Mouse (Mus musculus): Measurements from ENCODE around the gene Tbc1d22a.

DNA sequence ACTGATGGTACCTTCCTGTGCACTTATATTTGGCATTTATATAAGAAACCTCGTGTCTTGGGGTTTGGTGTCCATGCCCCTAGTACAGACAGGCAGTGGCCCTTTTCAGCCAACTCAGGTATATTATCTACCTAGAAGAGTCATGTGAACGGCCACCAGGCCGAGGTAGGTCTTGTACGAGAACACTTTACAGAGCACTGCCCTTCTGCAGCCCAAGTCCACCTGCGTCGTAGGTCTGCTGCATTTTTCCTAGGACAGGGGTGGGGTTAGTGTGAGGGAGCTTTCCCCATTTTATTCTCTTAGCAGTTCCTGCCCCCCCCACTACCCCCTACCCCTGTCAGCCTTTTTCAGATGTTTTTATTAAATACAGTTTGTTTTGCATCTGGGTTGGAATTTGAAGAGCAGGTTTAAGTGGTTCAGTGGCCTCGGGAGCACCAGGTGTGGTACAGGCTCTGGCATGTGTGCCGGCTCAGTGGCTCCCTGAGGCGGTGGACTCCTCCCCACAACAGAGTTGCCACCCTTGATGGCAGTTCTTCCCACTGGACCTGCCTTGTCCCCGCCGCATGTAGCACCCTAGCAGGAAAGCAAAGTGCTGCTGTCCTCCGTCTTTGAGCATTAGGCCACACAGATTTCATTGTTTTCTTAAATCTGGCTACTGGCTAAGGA is 277.3 kb downstream of the Tbc1d22a start:
- TF ChIP-seq CTCF (IDR thresholded peaks at IDR 0.05; ENCODE audit: borderline replicate concordance, control insufficient read depth, extremely low read depth, insufficient read depth, low read length, poor library complexity) (no peak), POLR2A (IDR thresholded peaks at IDR 0.05; ENCODE audit: control insufficient read depth, extremely low read depth, insufficient read depth, low read length, poor library complexity) (no peak)

All from thymus, adult 2 months (tissue).